Mouse (Mus musculus): ENCODE results near the gene Fam25c.
A peak's percentile ranks its signal among the peaks of the same experiment; 100 is the strongest.

Fam25c gene

DNA sequence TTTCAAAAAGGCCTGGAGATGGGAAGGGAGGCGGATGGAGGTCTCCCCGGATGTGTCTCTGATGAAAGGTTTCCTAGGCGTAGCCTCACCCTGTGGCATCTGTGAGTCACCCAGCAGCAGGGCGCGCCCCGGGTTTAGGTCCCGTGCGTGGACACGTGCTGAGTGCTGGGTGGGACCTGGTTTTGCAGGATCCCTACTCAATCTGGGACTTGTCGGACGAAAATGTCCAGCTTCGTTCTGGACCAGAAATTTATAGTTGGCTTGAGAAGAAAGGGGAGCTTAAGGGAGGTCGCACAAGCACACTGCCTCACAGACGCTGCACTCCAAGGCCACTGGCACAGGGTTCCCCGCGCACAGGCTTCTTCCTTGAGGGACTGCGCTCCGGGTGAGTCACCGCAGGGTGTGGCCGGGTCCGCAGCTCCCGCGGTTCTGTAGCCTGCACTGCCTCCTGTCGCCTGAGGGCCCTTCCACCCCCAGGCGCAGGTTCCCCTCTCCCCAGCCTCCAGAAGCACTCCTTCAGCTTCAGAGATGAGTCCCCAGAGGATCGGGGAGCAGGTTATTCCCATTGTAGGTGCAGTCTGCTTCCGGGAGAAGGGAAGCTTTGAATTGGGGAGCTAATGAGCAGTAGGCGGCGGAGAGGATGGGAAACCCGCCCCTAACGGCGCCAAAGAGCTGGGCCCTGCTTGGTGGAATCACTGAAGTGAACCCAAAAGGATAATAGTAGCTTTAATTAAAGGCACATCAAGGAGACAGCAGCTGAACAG lies 8.4 kb upstream of the Fam25c start:
- peak; percentile 55 to 65 for DNase-seq

DNA sequence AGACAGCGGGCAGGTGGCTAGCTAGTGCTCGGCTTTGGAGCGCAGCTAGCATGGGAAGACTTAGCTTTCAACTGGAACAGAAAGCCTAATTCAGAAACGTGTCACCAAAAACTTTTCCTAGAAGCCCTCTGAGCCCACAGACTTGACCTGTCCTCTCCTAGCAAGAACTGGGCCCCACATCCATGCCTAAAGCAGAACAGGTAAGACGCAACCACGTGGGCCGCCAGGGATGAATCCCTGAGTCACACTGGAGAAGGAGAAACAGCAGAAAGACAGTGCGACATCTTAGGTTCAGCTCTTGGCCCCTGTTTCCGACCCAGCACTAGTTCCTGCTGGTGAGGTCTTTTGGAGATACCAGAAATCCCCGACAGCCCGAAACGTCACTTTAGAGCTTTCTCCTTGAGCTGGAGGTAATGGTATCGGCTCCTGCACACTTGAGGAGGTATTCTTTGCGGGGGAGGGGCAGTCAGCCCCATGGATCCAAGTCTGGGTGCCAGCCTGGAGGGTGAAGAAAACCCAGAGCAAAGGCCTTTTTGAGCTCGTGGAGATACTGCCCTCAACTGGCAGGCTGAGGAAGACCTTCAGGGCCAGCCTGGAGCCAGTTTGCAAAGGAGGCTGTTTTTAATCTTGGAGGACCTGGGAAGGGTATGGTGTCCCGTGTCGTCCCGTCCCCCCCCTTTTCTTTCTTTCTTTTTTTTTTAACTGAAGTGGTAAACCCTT lies 7.7 kb upstream of the Fam25c start:
- DNase-seq: peak; percentile 76 to 79

DNA sequence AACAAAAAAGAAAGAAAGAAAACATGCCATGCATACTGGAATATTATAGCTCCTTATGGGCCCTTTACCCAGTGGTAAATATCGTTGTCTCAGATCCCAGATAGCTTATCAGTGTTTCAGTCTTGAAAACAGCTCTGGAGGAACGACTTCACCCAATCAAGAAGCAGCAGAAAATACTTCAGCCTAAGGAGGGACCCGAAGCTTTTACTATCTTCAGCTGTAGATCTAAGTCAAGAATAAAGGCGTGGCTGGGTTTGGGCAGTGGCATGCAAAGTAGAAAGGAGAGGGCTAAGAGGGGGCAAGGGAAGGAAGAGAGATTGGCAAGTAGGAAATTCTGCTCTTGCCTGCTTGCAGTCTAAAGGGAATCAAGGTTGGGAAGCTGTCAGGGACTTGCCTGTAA lies 6.9 kb upstream of the Fam25c start:
- no peak for DNase-seq

- DNase-seq: no peak
Measured at GRCm38 (mm10) chr14:34360251-34360650, 5.0 kb upstream of the Fam25c start.

GRCm38 (mm10) chr14:34359676-34360244 lies 4.5 kb upstream of the Fam25c start:
- no peak for DNase-seq

- DNase-seq: no peak
Measured at GRCm38 (mm10) chr14:34357671-34358455, 2.6 kb upstream of the Fam25c start.

DNA sequence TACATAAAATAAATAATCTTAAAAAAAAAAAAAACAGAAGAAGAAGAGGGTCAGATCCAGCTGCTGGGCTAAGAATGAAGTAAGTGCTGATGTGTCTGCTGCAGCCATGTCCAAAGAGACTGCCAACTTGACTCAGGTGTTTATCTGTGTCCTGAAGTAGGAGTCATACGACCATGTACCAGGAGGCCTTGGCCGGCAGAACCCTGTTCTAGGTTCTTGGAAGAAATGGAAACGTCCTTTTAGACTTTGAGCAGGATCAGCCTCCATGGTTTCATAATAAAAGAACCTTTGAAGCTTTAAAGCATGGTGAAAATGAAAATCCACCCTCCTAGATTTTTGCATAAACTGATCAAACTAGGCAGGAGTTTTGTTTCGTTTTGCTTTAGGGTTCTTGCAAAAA lies 777 bp downstream of the Fam25c start:
- no peak for DNase-seq

DNA sequence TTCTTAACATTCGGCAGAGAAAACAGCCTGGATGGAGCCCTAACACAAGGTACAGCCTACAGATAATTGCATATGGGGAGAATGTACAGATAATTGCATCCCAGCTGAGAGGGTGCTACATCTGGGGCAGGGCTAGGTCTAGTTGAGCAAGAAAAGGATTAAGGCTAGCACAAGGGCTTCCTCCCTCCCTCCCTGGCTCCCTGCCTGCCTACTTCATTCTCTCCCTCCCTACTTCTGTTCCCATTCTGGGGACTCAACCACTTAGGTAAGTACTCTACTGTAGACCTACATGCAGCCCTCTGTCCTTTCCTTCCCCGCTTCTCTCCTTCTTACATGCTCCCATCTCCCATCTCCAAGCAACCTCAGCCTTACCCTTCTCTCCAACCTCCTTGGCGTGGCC lies 1.9 kb downstream of the Fam25c start:
- DNase-seq: no peak

DNA sequence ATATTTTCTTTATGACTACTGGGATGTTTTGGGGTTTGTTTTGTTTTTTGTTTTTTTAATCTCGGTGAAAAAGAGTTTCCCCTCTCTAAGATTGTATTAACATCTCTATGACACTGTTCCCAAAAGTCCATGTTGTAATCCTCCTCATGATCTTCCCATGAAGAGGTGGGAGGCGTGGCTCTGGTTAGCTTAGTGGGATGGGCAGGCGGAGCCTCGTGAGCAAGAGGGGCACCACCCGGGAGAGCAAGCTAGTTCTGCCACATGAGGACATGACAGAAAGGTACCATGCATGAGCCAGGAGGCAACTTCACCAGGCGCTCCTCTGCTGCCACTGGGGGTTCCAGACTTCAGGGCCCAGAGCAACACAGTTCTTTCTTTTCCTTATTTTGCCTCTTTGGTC lies 2.7 kb downstream of the Fam25c start:
- no peak for DNase-seq

DNA sequence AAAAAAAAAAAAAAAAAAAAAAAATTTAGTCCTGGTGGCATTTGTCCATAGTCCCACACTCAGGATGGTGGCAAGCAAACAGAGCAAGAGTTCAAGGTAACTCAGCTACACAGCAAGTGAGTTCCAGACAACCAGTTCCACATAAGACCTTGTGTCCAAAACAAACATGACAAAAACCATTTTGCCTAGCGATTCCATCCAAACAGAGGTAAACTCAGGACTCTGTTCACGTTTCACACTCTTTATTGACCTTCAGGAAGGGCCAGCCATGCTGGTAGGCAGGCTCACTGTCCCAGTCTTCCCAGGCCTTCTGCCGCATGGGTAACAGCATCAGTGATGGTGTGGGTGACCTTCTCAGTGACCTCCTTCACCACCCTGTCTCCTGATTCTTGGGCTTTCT lies 3.6 kb downstream of the Fam25c start:
- no peak for DNase-seq

GRCm38 (mm10) chr14:34349007-34349406 lies 6.2 kb downstream of the Fam25c start:
- no peak for DNase-seq

DNA sequence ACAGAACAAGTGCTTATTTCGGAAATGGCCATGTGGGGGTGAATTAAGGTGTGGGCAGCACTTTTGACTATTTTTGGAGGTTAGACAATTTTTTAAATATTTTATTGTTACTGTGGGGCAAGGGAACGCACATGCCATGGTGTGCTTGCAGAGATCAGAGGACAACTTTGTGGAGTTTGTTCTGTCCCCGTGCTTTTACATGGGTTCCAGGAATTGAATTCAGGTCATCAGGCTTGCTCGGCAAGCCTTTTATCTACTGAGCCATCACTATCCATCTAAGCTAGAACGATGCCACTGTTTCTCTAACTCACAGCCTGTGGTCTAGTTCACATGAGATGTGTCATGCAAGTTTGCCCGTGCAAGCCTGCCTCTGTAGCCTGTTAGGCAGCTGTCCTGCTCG lies 6.9 kb downstream of the Fam25c start:
- no peak for DNase-seq

- DNase-seq: no peak
Measured at GRCm38 (mm10) chr14:34347084-34347483, 8.1 kb downstream of the Fam25c start.

GRCm38 (mm10) chr14:34345771-34346566 lies 9.3 kb downstream of the Fam25c start:
- DNase-seq: no peak

- DNase-seq: no peak
Measured at GRCm38 (mm10) chr14:34344361-34344760, 10.9 kb downstream of the Fam25c start.

DNA sequence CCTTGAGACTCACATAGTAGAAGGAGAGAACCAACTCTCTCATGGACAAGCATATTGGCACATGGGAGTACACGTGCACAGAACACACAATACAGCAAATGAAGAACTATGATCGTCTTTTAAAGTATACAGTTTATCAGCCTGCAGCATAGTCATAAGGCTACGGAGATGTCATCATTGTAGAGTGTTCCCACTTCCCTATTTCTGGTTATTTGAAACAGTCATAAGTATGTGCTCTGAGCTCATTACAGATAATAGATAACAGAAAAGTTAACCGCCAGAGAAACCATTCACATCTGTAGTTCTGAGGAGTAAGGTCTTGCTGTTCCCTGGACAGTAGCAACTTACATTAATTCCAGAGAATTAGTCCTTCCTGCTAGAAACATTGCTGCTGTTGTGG lies 12.2 kb downstream of the Fam25c start:
- DNase-seq: no peak

DNA sequence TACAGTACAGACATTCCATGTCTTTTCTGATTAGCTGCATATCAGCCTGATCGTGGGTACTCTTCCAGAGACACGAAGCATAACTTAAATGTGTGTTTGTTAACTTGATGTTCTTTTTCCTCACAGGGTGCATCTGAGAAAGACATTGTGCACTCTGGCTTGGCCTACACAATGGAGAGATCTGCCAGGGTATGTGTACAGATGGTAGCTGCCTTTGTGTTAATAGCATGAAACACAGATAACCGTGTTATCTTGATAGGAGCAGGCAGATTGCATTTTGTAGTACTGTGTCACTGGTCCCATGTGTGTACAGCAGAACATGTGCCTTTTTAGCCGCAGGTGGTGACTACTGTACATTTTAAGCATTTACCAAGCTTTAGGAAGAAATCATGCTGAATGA lies 13.2 kb downstream of the Fam25c start:
- DNase-seq: no peak

DNA sequence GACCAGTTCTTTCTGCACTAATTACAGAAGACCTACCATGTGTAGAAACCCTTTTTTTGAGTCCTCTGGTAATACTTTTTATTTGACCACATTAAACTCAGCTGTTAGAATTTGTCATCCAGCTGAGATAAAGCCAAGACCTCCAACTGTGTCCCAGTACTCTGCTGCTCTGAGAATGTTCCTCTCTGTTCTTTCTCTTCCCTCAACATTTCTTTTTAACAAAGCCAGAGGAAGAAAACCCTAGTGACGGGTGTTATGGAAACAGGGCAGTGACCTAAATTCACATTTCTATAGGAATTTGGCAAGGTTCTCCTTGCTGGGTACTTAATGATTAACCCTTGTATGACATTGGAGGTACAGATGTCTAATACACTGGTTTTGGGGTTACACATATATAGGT lies 15.8 kb downstream of the Fam25c start:
- no peak for DNase-seq

GRCm38 (mm10) chr14:34332476-34332875 lies 22.8 kb downstream of the Fam25c start:
- peak in 1 of 2 experiments; percentile 18 for DNase-seq

- DNase-seq: no peak
Measured at GRCm38 (mm10) chr14:34331886-34332285, 23.3 kb downstream of the Fam25c start.

DNA sequence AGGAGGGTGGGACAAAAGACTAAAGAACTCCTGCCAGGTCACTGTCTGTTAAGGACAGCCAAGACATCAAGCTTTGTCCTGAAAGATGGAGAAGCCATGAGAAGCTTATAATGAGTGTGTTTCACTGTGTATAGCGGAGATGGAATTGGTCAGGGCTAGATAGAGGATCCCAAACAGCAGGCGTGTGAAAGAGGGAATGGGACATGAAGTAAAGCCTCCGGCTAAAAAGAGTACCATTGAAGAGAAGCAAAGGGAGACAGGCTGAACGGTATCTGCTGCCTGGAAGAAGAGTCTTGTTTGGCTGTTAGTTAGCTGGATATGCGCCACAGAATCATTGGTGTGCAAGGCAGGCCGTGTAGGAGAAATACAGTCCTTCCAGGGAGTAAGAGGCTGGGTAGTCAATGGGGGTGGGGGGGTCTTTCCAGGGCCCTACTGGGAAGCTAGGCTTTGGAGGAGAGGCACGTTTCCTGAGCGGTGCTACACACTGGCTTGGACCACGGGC lies 24.5 kb downstream of the Fam25c start:
- no peak for DNase-seq

DNA sequence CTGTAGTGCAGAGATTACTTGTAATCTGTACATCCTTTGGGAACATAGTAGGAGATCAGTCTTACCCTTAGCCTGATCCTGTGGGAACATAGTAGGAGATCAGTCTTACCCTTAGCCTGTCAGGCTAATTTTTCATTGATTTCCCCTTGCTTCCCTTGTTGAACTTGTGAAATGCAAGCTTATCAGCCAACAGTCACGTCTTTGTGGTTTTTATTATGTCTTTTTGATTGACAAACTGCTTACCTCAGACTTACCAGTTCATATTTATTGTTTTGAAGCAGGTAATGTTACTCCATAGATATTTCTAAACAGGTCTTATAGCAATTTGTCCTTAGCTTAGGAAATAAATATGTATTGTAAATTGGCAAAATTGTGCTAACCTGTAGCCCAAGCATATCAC lies 27.6 kb downstream of the Fam25c start:
- DNase-seq: no peak

All from cerebellum, postnatal 36 days (tissue).